In genomic region chr17:83985916-83986578, GRCm38 (mm10) we compare ENCODE assay signal across 9 mouse cellular contexts.
DNase-seq lines count a peak whose midpoint lies in the region; ATAC-seq and TF ChIP-seq lines count a peak whose summit lies in the region.
"Had no signal": no experiment of that assay in that cellular context is flagged by ENCODE, and none has a peak within 500 bp of the region (broad histone marks: within the 10 kb centered on the region; RNA-seq: fewer than 3 reads in every experiment).

No protein-coding gene starts in this region.

- no peak for DNase-seq in lung, adult 18-20 months
- no peak for DNase-seq in intestine, embryonic 14.5 days (ENCODE audit: low spot score)
- peak; percentile 44 to 55 for DNase-seq in natural killer cell, adult 2 months (ENCODE audit: low spot score in 2 of 2)
- no peak for DNase-seq in embryo, embryonic 9.5 days (ENCODE audit: extremely low spot score)
- no peak for DNase-seq in gastrocnemius, adult 8-10 months (ENCODE audit: low spot score in 2 of 2)
- no peak for DNase-seq in ovary, postnatal 14 days (ENCODE audit: low spot score)

- H3K9ac ChIP-seq in lung, embryonic 15.5 days = no peak overlapping the region
- H3K9ac ChIP-seq in intestine, embryonic 14.5 days (ENCODE audit: low read length) = no peak overlapping the region

- H3K27me3 ChIP-seq in lung, embryonic 15.5 days = no peaks in the 10 kb centered on the region
- no peaks in the 10 kb centered on the region for H3K27me3 ChIP-seq in intestine, embryonic 14.5 days (replicated peaks; ENCODE audit: control insufficient read depth, insufficient read depth, low read length)
- H3K27me3 ChIP-seq: Patski had no signal

- H3K27ac ChIP-seq in lung, embryonic 15.5 days = peak overlapping the region; percentile 98
- H3K27ac ChIP-seq in embryonic fibroblast, embryonic 13.5 days (ENCODE audit: insufficient read depth, low read length) = peak overlapping the region; percentile 32; the same call in 1 of the 2 replicates
- peak overlapping the region; percentile 73 for H3K27ac ChIP-seq in intestine, embryonic 14.5 days (ENCODE audit: low read depth)

- ATAC-seq in lung, embryonic 15.5 days (ENCODE audit: borderline replicate concordance, extremely low read depth, low FRiP score, low TSS enrichment) = no peak
- no peak for ATAC-seq in intestine, embryonic 14.5 days (replicated peaks; ENCODE audit: low FRiP score, low TSS enrichment, low read depth)
- ATAC-seq: Patski had no signal

- no peak overlapping the region for H3K4me3 ChIP-seq in lung, embryonic 15.5 days
- H3K4me3 ChIP-seq in embryonic fibroblast, embryonic 13.5 days (ENCODE audit: insufficient read depth, low read length) = no peak overlapping the region
- H3K4me3 ChIP-seq in intestine, embryonic 14.5 days (ENCODE audit: low read depth, low read length) = no peak overlapping the region

- TF ChIP-seq POLR2A in embryonic fibroblast, embryonic 13.5 days (IDR thresholded peaks at IDR 0.05; ENCODE audit: low read depth, low read length) = no peak

- no peak for TF ChIP-seq CTCF in embryonic fibroblast, embryonic 13.5 days (IDR thresholded peaks at IDR 0.05; ENCODE audit: borderline replicate concordance, insufficient read depth, low read length)

- 36% methylated on average over 15 of the region's 15 CpGs for WGBS in lung, embryonic 15.5 days
- WGBS in intestine, embryonic 14.5 days = 43% methylated on average over 15 of the region's 15 CpGs

- no peak overlapping the region for H3K4me2 ChIP-seq in lung, embryonic 15.5 days
- no peak overlapping the region for H3K4me2 ChIP-seq in intestine, embryonic 14.5 days (ENCODE audit: low read length)

- H3K4me1 ChIP-seq in lung, embryonic 15.5 days = peaks cover 95% of the 10 kb centered on the region
- H3K4me1 ChIP-seq in embryonic fibroblast, embryonic 13.5 days (ENCODE audit: control insufficient read depth, insufficient read depth, low read length) = peaks cover 34% of the 10 kb centered on the region
- H3K4me1 ChIP-seq in intestine, embryonic 14.5 days (replicated peaks; ENCODE audit: control insufficient read depth, insufficient read depth, low read length) = peaks cover 52% of the 10 kb centered on the region

- H3K9me3 ChIP-seq in lung, embryonic 15.5 days = no peaks in the 10 kb centered on the region
- no peaks in the 10 kb centered on the region for H3K9me3 ChIP-seq in intestine, embryonic 14.5 days (ENCODE audit: control insufficient read depth, low read length)

- H3K36me3 ChIP-seq in lung, embryonic 15.5 days = no peaks in the 10 kb centered on the region
- no peaks in the 10 kb centered on the region for H3K36me3 ChIP-seq in intestine, embryonic 14.5 days (ENCODE audit: control insufficient read depth, insufficient read depth, low read length)

Comparison
In these comparisons a context has a peak if more than half of its experiments do, and no peak if none do; other contexts are left out.
1. H3K27ac ChIP-seq: peak in every context shown above with its lines; median percentile 98 in lung, embryonic 15.5 days; 73 in intestine, embryonic 14.5 days; 32 in embryonic fibroblast, embryonic 13.5 days.
2. DNase-seq: peak in natural killer cell, adult 2 months (2 of 2); none in lung, adult 18-20 months (0 of 2), intestine, embryonic 14.5 days (single experiment), embryo, embryonic 9.5 days (single experiment), gastrocnemius, adult 8-10 months (0 of 2) and ovary, postnatal 14 days (single experiment).